Mouse (Mus musculus): ENCODE data around the gene Alox12. TPM values are rescaled to one million over a fixed set of nuclear protein-coding genes. Genes with fewer than 3 reads are reported as not detected.

Gene Alox12
- total and polyA plus RNA-seq, 3 experiments, result 0.03 TPM; not detected in 2

GRCm38 (mm10) chr11:70228828-70229227, 26.3 kb downstream of the Alox12 start:
- Histone ChIP-seq H3K4me1 (ENCODE audit: control insufficient read depth in 1 of 2, insufficient read depth in 2 of 2, low read length in 2 of 2) (peaks cover 0 to 4% of the 10 kb centered on the region in 2 experiments; a peak in 1 of 4 replicates), H3K4me3 (ENCODE audit: control insufficient read depth in 1 of 2, insufficient read depth in 1 of 2, low read depth in 2 of 2, low read length in 2 of 2) (no peak overlapping the region), H3K9ac (ENCODE audit: control insufficient read depth, low read depth, low read length, poor library complexity, severe bottlenecking) (no peak overlapping the region), H3K79me2 (ENCODE audit: control insufficient read depth, insufficient read depth, low read length, poor library complexity) (no peaks in the 10 kb centered on the region), H3K36me3 (ENCODE audit: control insufficient read depth in 1 of 2, insufficient read depth in 2 of 2, low read length in 2 of 2) (no peaks in the 10 kb centered on the region; a peak in 1 of 4 replicates), H3K27me3 (ENCODE audit: control insufficient read depth in 1 of 2, insufficient read depth in 2 of 2, low read length in 2 of 2) (no peaks in the 10 kb centered on the region), H3K27ac (ENCODE audit: control insufficient read depth, low read depth, low read length) (no peak overlapping the region), H3K9me3 (replicated peaks; ENCODE audit: insufficient read depth, low read length) (no peaks in the 10 kb centered on the region)
- DNase-seq (ENCODE audit: low read depth, low spot score), result no peak
- no peak for TF ChIP-seq MYB (IDR thresholded peaks at IDR 0.05; ENCODE audit: low read depth, low read length)
- no peak for TF ChIP-seq ZMIZ1 (IDR thresholded peaks at IDR 0.05; ENCODE audit: low read depth, low read length)
- TF ChIP-seq TCF12 (IDR thresholded peaks at IDR 0.05; ENCODE audit: low read depth, low read length), result no peak
- no peak for TF ChIP-seq USF2 (IDR thresholded peaks at IDR 0.05; ENCODE audit: borderline replicate concordance in 1 of 2, insufficient read depth in 1 of 2, low read depth in 1 of 2, low read length in 2 of 2)
- TF ChIP-seq CTCF (IDR thresholded peaks at IDR 0.05 in 2 of 3, conservative IDR thresholded peaks at IDR 0.05 in 1 of 3; ENCODE audit: control insufficient read depth in 1 of 3, insufficient read depth in 1 of 3, low read depth in 2 of 3, low read length in 3 of 3, poor library complexity in 1 of 3, severe bottlenecking in 1 of 3), result no peak
- no peak for TF ChIP-seq E2F4 (IDR thresholded peaks at IDR 0.05; ENCODE audit: borderline replicate concordance, low read depth, low read length)
- no peak for TF ChIP-seq EP300 (IDR thresholded peaks at IDR 0.05; ENCODE audit: low read depth in 1 of 2, low read length in 2 of 2)
- TF ChIP-seq USF1 (IDR thresholded peaks at IDR 0.05; ENCODE audit: low read depth, low read length), result no peak
- no peak for TF ChIP-seq GATA1 (IDR thresholded peaks at IDR 0.05; ENCODE audit: low read depth, low read length)
- TF ChIP-seq ZKSCAN1 (IDR thresholded peaks at IDR 0.05; ENCODE audit: low read depth, low read length), result no peak
- no peak for TF ChIP-seq POLR2AphosphoS5 (IDR thresholded peaks at IDR 0.05; ENCODE audit: borderline replicate concordance, low read depth, low read length)
- no peak for TF ChIP-seq SIN3A (IDR thresholded peaks at IDR 0.05; ENCODE audit: low read length)
- no peak for TF ChIP-seq POLR2A (IDR thresholded peaks at IDR 0.05; ENCODE audit: control insufficient read depth in 1 of 2, insufficient read depth in 1 of 2, low read depth in 1 of 2, low read length in 2 of 2, poor library complexity in 1 of 2)

DNA sequence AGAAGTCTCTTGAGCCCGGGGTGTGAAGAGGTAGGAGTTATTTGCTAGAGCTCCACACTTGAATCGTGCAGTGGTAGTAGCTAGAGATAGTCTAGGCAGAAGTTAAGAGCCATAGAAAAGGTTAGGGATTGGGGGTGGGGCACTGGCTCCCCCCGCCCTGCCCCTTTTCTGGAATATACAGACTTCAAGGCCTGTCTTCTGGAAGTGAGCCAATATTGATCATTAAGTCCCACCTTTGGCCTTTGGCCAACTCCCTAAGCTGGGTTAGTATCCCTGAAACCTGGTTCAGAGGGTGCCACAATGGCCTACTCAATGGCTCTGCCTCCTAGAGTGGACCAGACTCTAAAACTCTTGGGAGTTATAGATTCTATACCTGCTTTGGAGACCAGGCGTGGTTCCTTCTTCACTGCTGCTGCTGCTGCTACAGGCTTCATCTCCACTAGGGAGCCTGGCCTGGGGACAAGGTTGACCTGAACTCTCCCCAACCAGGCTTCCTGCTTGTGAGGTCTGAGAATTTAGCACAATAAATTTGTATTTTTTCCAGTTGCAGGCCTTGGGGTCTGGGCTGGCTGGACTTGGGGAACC, 27.4 kb downstream of the Alox12 start:
- H3K79me2 ChIP-seq (ENCODE audit: control insufficient read depth, insufficient read depth, low read length, poor library complexity), result no peaks in the 10 kb centered on the region
- TF ChIP-seq MYC (IDR thresholded peaks at IDR 0.05; ENCODE audit: low read depth, low read length), result no peak
- TF ChIP-seq ZC3H11A (IDR thresholded peaks at IDR 0.05; ENCODE audit: low read depth, low read length), result no peak
- TF ChIP-seq ZNF384 (IDR thresholded peaks at IDR 0.05; ENCODE audit: low read depth, low read length), result no peak
- no peak for TF ChIP-seq MYB (IDR thresholded peaks at IDR 0.05; ENCODE audit: low read depth, low read length)
- no peak for TF ChIP-seq BHLHE40 (IDR thresholded peaks at IDR 0.05; ENCODE audit: borderline replicate concordance, low read depth, low read length)
- TF ChIP-seq POLR2A (IDR thresholded peaks at IDR 0.05; ENCODE audit: control insufficient read depth in 1 of 2, insufficient read depth in 1 of 2, low read depth in 1 of 2, low read length in 2 of 2, poor library complexity in 1 of 2), result no peak
- TF ChIP-seq MAFK (IDR thresholded peaks at IDR 0.05; ENCODE audit: borderline replicate concordance, low read depth, low read length), result no peak
- no peak for TF ChIP-seq EP300 (IDR thresholded peaks at IDR 0.05; ENCODE audit: low read depth in 1 of 2, low read length in 2 of 2)
- no peak for TF ChIP-seq NRF1 (IDR thresholded peaks at IDR 0.05; ENCODE audit: insufficient read depth, low read depth, low read length, poor library complexity, severe bottlenecking)
- TF ChIP-seq ZMIZ1 (IDR thresholded peaks at IDR 0.05; ENCODE audit: low read depth, low read length), result no peak
- no peak for TF ChIP-seq NELFE (IDR thresholded peaks at IDR 0.05; ENCODE audit: low read depth, low read length)
- no peak for TF ChIP-seq USF1 (IDR thresholded peaks at IDR 0.05; ENCODE audit: low read depth, low read length)
- TF ChIP-seq POLR2AphosphoS2 (IDR thresholded peaks at IDR 0.05; ENCODE audit: low read length), result no peak
- TF ChIP-seq RCOR1 (IDR thresholded peaks at IDR 0.05; ENCODE audit: low read depth, low read length), result no peak
- TF ChIP-seq MXI1 (IDR thresholded peaks at IDR 0.05; ENCODE audit: low read depth, low read length), result no peak
- no peak for TF ChIP-seq KAT2A (conservative IDR thresholded peaks at IDR 0.05; ENCODE audit: low read depth, low read length)
- no peaks in the 10 kb centered on the region; a peak in 1 of 4 replicates for H3K36me3 ChIP-seq (ENCODE audit: control insufficient read depth in 1 of 2, insufficient read depth in 2 of 2, low read length in 2 of 2)
- no peak overlapping the region for H3K4me3 ChIP-seq (ENCODE audit: control insufficient read depth in 1 of 2, insufficient read depth in 1 of 2, low read depth in 2 of 2, low read length in 2 of 2)
- no peak overlapping the region for H3K9ac ChIP-seq (ENCODE audit: control insufficient read depth, low read depth, low read length, poor library complexity, severe bottlenecking)
- peaks cover 0 to 4% of the 10 kb centered on the region in 2 experiments; a peak in 1 of 4 replicates for H3K4me1 ChIP-seq (ENCODE audit: control insufficient read depth in 1 of 2, insufficient read depth in 2 of 2, low read length in 2 of 2)
- H3K27ac ChIP-seq (ENCODE audit: control insufficient read depth, low read depth, low read length), result no peak overlapping the region
- H3K27me3 ChIP-seq (ENCODE audit: control insufficient read depth in 1 of 2, insufficient read depth in 2 of 2, low read length in 2 of 2), result no peaks in the 10 kb centered on the region
- DNase-seq (ENCODE audit: low read depth, low spot score), result no peak
- no peaks in the 10 kb centered on the region for H3K9me3 ChIP-seq (replicated peaks; ENCODE audit: insufficient read depth, low read length)
